Mouse (Mus musculus): ENCODE data around the gene Wdr83os.

Gene Wdr83os

DNA sequence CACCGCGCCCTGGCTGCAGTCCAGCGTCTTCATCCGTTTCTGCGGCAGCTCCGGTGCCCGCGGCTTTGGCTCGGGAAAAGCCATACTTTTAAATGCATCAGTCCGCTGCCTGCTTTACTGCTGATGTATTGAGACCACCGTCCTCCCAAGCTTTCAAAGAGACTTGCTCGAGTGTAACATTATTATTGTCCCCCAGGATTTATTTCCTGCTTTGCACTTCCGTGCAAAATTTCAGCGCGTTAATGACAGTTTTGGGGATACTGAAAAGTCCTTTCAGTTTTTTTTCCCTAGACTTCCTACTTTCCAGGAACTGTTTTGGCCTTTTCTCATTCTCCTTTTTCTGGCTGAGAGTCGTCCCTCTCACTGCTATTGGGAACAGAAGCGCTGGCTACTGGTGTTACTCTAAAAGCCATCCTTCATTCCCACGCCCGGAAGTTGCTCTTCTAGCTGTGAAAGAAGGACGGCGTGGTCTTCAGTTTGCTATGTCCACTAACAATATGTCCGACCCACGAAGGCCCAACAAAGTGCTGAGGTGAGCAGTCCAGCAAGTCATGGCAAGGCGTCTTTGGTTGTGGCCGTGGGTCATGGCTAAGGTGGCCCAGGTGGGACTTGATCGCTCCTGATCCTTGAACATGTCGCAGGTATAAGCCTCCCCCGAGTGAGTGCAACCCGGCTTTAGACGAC, at the start of gene Wdr83os:
Gene Wdr83os (plus strand): TSS at position 209 of the 684 bp plus-strand sequence.
- peak; percentile 71 for DNase-seq (ENCODE audit: low spot score)

DNA sequence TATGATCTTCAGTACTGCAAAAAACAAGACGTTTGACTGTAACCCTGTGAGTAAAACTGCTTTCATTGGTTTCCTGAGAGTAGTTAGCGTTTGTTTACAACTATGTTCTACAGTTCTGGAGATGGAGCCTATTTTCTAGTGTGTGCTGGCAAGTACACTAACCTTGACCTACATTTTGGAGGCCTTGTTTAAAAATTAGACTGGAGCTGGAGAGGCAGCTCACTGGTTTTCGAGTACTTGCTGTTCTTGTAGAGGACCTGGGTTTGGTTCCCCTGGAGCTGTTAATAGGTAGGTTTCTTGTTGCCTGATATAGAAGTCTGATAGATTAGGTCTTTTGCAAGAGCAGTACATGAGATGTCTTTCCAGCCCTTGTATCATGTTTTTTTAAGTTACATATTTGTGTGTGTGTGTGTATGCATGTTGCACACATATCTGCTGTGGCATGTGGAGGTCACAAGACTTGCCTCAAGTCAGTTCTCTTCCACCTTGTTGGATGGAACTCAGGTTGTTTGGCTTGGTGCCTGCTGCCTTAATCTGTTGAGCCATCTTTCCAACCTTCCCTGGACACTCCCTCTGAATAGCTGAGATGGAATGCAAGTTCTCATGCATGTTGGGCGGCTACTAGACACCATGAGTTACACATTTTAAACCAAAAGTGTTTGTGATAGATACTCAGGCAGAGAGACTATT, 47.8 kb upstream of the Wdr83os start:
- no peak for DNase-seq (ENCODE audit: low spot score)

DNA sequence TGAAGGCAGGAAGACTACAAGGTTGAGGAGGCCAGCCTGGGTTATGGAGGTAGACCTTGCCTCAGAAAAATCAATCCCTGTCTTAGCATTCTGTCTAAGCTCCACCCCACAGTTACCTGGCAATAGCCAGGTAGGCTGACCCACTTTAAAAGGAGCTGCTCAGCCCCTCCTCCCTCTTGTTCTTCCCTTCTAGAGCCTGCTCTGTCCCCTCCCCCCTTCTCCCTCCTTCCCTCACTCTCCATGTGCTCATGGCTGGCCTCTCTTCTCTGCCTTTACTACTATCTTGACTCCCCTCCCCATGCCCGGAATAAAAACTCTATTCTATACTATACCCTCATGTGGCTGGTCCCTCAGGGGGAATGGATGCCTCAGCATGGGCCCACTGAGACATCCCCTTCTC, 46.7 kb upstream of the Wdr83os start:
- no peak for DNase-seq (ENCODE audit: low spot score)

DNA sequence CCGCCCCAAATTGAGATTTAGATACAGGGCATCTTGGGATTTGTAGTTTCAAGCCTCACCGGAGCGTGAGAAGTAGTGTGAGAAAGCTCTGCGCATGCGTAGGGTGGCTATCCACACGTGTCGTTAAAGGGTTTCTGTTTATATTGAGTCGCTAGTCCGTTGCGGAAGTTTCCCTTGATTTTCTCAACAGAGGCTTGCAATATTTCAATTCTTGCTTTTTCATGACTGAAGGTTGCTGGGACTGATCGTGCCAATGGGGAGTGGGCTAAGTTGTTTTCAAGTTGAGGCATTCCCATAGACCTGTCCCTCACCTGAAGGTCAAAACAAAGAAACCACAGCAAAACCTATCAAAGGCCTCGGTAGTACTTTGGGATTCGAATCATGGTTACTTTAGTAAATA, 45.8 kb upstream of the Wdr83os start:
- DNase-seq (ENCODE audit: low spot score): peak; percentile 80

DNA sequence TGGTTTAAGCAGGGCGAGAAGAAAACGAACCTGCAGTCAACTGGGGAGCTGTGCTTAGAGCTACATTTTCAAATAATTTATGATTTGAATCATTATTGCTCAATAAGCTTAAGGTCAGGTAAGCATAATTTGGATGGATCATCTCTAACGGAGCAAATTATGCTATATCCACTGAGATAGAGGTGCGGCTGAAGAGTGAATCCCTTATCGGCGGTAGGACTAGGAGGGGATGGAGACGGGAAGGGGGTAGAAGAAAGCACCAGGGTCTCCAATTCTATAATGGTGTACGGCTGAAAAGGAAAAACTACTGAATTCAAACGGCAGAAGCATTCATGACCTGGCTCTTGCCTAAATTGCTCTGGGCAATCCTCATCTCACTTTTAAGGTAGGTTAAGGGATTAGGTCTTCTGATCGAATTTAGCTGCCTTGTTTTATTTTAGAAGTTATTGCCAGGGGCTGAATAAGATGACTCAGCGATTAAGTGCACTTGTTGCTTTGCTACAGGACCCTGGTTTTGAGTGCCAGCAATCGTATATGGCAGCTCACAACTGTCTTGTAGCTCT, 45.3 kb upstream of the Wdr83os start:
- peak; percentile 27 for DNase-seq (ENCODE audit: low spot score)

DNA sequence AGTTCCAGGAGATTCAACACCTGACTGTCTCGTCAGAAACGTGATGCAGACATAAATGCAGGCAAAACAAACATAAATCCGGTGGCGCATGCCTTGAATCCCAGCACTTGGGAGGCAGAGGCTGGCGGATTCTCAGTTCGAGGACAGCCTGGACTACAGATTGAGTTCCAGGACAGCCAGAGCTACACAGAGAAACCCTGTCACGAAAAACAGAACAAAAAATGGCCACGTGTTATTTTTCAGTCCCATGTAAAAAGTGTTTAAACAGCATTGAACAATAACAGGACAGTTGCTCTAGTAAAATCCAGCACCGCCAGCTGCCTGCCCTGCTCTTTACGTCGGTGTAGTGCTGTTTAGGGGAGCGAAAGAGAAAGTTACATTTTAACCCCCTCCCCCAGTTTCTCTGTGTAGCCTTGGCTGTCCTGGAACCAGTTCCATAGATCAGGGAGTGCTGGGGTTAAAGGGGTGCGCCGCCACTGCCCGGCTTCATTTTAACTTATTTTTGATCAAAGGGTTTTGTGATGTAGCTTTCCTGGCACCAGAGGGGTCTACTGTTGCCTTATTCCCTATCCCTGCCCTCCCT, 44.7 kb upstream of the Wdr83os start:
- peak; percentile 40 for DNase-seq (ENCODE audit: low spot score)

DNA sequence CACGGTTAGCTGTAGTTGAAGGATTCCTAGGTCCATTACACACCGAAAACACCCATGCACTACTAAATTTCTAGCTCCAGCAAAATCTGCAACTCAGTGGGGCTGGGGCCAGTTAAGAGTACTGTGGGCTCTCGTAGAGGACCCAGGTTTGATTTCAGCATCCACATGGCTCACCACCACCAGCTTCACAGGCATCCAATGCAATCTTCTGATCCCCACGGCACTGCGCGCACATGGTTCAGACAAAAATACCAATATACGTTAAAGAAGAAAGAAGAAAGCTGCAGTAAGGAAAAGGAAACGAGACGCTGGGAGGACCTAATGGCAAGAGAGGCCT, 44.2 kb upstream of the Wdr83os start:
- no peak for DNase-seq (ENCODE audit: low spot score)

DNA sequence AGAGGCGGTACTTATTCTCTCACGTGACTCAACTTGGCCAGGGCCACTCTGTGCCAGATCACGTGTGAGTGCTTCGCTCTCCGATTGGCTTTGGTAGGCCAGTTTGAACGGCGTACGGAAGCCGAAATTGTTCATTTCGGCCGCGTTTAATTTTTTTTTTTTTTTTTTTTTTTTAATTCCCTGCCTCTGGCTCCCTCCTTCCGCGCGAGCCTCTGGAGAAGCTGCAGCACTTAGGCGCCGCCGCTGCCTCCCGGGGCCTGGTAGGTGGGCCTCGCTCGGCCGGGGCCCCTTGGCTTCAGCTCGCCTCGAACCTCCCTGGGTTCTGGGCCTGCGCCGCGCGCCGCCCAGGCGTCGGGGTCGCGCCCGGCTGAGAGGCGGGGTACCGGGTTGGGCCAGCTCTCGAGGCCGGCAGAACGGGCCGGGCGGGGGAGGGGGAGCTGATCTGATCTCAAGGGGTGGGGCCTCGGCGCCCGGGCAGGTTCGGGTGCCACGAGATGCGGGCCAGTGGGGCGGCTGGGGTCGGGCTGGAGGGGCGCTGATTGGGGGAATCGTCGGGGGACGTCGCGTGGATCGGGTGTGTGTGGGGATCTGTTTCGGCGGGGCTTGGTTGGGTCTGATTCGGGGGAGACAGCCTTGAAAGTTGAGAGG, 43.7 kb upstream of the Wdr83os start, which contains the start of gene Tnpo2:
Gene Tnpo2 (plus strand): TSS at position 198 of the 648 bp plus-strand sequence.
- DNase-seq (ENCODE audit: low spot score): peak; percentile 95

DNA sequence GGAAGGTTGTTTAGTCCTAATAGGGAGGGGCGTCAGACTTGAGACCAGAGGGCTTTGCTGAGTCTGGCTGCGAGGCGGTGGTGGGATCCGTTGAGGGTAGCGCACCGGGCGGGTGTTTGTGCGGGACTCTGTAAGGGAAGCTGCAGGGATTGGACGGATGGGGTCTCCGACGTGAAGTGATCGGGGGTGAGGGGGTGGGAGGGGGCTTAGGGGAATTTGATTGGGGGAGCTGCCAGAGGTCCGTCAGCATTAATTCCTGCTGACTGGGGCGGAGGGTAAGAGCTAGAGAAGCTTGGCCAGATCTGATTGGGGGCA, 43.2 kb upstream of the Wdr83os start:
- DNase-seq (ENCODE audit: low spot score): no peak

DNA sequence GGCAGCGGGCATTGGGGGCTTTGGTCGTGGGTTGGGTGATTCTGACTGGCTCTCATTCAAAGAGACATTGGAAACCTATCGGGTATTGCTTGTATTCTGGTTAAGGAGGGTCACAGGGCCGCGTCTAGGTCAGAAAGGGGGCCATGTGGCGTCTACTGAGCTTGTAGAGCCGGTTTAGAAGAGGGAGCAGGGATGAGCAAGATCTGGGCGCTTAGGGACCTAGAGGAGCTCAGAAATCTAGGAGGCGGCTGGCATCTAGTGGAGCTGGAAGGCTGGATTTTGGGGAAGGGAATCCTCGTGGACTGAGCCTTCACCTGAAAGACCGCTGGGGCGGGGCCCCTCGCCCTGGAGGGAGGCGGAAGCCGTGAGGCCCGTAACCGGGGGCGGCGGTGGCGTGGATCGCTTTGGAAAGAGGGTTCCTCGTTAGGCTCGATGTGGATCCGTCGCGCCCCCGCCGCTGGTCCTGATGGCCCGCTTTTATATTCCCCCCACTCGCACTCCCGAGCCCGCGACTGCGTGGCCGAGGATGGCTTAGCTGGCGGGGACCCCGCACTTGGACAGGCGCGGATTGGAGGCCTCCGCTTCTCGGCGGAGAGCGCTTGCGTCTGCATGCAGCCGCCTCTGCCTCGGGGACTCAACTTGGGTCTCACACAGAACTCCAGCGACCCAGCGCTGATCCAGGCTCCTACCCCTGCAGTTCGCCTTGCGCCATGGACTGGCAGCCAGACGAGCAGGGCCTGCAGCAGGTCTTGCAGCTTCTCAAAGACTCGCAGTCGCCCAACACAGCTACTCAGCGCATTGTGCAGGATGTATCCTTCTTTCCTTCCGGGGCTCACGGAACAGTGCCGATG, 42.6 kb upstream of the Wdr83os start:
- DNase-seq (ENCODE audit: low spot score): peak; percentile 64

DNA sequence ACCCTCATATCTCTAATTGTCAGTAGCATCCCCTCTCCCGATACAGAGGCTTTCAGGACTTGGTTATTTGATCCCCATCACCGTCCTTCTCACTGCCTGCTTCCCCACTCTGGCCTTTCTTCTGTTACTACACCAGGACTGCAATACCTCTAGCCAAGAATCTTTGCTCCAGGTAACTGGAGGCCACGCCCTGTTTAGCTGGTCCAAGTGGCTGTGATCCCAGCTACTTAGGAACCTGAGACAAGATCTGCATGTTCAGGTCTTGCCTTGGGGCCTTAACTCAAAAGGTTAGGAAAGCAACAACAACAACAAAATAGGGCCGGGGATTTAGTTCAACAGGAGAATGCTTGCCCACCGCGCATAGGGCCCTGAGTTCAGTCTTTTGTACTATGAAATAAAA, 36.9 kb upstream of the Wdr83os start:
- no peak for DNase-seq (ENCODE audit: low spot score)

DNA sequence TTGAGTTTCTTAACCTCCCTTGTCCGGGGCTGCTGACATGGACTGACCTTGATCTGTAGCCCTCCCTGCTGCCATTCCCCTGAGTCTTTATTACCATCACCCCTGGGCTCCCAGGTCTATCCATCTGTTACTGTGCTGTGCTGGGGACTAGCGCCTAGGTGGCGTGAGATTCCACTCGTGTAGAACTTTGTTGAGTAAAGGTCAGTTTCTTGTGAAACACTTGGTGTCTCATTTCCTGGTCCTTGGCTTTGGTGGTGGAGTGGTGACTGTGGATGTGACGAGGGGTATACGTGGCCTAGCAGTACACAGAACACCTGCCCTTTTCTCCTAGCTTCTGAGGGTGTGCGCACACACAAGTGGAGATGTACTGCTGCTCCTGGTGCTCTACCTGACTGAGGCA, 23.2 kb upstream of the Wdr83os start:
- DNase-seq (ENCODE audit: low spot score): no peak

DNA sequence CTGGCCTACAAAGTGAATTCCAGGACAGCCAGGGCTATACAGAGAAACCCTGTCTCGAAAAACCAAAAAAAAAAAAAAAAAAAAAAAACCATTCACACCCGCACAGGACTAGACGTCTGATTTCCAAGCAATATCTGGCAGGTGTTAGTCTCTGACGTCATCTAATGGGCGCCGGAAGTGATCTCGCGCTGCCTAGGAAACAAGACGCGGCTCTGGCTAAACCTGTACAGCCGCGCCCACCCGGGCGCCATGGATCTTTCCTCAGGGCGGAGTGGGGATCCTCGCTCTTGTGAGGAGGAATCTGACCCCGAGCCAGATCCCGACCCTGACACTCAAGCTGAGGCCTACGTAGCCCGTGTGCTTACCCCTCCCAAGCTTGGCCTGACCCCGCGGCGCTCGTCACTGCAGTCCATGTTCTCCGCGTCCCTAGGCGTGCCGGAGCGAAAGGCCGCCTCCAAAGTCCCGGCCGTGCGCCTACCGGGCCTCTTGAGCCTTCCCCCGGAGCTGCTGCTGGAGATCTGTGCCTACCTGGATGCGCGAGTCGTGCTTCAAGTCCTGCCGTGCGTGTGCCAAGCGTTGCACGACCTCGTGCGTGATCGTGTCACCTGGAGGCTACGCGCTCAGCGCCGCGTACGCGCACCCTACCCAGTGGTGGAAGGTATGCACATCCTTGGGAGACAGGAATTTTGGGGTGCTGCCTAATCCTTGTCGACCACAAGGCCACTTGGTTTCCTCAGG, 20.5 kb upstream of the Wdr83os start, which contains the start of gene Fbxw9:
Gene Fbxw9 (plus strand): TSS at position 177 of the 738 bp plus-strand sequence.
- peak; percentile 90 for DNase-seq (ENCODE audit: low spot score)

DNA sequence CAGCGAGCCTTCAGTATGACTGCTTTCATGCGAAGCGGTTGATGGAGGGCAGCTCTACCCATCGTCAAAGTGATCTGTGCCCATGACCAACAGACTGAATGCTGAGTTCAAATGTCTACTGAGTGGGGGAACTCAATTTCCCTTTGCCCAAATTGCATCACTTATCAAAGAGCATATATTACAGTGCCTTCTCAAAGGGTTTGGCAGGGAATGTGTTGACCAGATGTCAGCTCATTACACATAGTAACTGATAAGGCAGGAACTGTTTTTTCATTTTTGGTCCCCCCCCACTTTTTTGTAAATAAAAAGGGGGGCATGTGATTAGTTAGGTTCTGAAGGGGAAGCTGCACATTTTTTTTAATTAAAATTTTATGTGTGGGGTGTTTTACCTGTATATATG, 17.9 kb upstream of the Wdr83os start:
- no peak for DNase-seq (ENCODE audit: low spot score)

DNA sequence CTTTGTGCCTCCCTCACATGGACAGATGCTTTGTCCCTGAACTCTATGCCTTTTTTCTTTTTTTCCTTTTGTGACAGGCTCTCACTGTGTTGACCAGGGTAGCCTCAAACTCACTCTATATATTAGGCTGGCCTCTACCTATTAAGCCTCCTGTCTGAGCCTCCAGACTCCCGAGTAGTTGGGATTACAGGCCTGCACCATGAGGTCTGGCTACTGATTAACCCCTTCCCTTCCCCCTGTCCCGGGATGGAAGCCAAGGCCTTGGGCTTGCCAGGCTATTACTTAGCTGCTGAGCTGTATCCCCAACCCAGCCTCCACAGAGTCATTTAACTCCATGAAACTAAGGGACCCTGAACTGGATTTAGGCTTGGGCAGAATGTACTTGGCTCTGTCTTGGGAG, 15.3 kb upstream of the Wdr83os start:
- no peak for DNase-seq (ENCODE audit: low spot score)

DNA sequence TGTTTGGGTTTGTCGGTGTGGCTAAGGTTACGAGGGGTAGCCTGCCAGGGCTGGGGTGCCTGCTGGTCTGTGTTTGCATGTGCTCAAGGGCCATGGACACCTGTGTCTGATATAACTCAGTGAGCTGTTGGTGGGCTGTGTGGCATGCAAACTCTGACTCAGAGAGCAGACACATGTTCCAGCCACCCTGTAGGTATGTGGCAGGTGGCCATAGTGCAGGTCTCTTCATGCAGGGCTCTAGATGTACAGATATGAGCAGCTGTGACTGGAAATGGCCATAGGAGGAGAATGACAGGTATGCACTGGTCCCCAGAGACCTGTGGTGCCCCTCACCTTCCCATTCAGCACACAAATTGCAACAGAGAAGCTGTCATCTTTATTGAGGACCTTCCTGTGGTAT, 13.4 kb upstream of the Wdr83os start:
- DNase-seq (ENCODE audit: low spot score): no peak

DNA sequence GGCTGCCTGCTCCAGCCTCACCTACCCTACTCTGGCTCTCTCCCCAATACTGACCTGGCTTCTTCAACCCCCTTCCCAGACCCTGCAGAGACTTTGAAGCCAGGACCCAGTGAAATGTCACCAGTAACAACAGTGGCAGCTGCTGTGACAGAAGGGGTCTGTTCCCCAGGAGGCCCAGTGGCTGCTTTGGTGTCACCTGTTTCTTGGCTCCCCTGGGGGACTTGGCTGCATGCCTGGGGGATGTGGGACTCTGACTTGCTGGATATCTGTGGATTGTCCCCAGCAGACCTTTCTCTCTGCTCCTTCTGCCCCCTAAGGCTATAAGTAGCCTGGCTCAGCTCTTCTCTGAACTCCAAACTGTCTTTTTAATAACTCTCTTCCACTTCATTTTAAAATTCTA, 12.6 kb upstream of the Wdr83os start, which contains the start of gene Gm5741:
Gene Gm5741 (minus strand): TSS at position 1 of the 400 bp plus-strand sequence.
- DNase-seq (ENCODE audit: low spot score): no peak

DNA sequence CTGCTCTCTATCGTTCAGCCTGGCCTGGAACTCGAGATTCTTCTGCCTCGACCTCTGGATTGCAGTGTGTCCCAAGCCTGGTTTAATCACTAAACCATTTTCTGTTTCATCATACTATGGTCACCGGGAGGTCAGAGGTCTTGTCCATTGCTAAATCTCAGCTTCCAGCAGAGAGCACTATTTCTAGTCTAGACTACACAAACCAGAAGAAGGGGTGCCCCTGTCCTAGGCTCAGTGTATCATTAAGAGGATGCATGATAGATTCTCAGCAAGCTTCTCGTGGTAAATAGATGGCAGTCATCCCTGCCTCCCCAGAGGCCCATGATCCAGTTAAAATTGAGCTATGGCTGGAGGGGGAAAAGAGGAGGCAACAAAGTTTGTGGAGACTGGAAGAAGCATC, 9.5 kb upstream of the Wdr83os start:
- DNase-seq (ENCODE audit: low spot score): no peak

DNA sequence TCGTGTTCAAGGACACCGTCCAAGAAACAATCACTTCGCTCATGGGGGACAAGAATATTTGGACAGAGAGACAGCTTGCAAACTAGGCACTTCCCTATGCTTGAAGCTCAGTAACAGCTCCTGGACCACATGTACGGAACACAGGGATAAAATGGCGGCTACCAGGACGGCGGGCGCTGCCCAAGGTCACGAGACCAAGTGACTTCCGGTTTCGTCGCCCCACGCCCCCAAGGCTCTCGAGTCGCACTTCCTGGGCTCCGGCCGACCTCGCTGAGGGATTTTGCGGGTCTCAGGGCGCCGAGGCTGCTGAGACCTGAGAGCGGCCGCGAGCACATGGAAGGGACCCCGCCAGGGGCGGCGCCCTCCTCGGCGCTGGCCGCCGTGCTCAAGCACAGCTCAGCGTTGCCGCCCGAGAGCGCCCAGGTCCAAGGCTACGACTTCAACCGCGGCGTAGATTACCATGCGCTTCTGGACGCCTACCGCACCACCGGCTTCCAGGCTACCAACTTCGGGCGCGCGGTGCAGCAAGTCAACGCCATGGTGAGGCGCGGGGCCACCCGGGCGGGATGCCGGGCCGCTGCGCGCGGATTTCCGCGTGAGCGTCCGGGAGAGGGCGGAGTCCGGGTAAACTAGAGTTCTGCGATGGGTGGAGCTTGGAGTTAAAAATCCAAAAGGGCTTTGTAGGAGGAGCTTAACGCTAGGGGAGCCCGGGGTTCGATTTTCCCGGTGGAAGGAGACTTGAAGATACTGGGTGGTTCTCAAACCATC, 8.8 kb upstream of the Wdr83os start, which contains the start of gene Dhps:
Gene Dhps (plus strand): TSS at position 244 of the 768 bp plus-strand sequence.
- DNase-seq (ENCODE audit: low spot score): peak; percentile 83

DNA sequence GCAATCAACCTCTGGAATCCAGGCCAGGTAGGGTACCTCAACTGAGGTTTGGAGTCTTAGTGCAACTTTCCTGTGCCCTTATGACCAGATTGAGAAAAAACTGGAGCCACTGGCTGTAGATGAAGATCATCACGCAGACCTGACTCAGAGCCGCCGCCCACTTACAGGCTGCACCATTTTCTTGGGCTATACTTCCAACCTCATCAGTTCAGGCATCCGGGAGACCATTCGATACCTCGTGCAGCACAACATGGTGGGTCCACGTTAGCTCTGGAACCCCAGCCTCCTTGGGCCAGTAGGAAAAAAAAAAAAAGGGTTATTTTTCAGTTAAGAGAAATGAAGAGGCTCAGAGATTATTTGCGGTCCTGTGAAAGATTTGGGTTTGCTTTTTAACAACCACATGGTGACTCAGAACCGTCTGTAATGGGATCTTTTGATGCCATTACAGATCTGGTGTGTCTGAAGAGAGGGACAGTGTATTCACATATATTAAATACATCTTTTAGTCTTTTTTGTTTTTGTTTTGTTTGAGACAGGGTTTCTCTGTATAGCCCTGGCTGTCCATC, 8.1 kb upstream of the Wdr83os start:
- DNase-seq (ENCODE audit: low spot score): no peak

Data from c-Kit-positive CD71-positive TER-119-positive erythroid progenitor cells, embryonic 14.5 days (primary cell).